Mouse (Mus musculus): ENCODE results near the gene Homez.

Gene Homez

DNA sequence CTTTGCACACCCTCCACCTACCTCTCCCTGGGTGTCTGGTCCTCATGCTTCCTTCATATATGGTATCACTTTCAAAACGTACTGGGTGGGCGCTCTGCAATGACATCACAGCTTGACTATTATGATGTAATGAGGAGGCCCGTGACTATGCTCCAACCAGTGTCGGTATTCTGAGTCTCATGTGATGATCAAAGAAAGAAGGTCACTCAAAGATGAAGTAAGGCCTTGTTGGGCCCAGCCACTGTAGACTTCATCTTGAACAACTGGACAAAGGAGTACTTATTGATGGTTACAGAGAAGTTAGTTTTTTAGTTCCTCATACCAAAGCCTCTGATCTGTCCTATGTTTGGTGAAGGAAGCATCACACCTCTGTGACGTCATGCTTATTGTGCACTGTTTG lies at the start of gene Homez:
Homez (minus strand) TSS at position 101 of the 400 bp plus-strand sequence.
- DNase-seq: no peak

DNA sequence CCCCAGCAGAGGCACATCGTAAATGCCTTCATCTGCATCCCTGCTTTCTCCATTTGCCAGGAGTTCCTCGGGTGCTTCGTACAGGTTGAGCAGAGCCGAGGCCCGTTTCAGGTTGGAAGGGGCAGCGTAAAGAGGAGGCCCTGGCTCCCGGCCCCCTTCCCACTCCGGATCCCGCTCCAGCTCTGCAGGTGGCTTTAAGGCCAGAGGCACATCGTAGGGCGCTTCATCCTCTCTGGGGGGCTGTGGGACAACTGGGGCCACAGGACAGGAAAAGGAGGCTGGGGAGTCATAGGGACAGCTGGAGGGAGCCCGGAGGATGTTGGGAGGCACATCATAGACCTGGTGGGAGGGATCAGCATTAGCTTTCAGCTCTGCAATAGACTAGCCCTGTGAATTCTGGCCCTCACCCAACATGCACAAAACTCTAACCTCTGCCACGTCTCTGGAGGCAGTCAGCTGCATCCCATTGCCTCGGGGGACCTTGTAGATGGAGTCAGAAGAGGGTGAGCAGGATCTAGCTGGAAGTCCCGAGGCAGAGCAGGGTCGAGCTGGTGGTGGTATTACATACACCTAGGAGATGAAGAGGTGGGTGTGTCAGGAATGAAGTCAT lies 49.4 kb upstream of the Homez start:
- DNase-seq: no peak

DNA sequence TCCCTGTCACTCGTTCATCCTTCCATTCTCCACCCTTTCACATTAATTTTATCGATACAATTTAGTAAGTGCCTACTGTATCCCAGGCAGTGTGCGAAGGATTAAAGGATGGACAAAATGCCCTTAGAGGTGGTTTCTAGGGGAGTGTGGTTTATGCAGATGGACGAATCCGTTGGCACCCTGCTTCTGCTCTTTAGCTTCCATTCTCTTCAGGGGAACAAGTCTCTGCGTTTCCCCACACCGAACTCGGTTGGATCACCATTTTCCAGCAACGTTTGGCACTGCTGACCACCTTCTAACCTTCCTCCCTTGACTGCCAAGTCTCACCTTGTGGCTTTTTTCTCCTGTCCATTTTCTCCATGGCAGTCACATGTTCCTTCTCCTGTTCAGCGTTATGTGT lies 42.6 kb upstream of the Homez start:
- no peak for DNase-seq

DNA sequence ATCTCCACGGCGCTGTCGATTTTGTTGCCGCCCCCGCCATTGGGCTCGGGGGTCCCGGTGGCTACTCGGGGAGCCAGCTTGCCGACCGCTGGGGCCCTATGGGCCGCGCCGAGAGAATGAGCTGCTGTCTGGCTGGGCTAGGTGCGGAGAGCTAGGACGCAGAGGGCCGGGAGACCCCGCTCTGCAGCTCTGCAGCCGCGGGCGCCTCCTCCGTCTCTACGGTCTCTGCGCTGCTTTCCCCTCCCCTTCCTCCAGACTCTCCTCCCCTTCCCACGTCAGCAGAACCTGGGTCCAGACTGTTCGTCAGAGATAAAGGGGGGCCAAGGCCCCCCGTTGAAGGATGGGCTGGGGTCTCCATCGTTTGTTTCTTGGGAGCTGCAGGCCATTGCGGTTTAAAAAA lies 42.1 kb upstream of the Homez start, which contains the start of gene Slc22a17:
Slc22a17 (minus strand) TSS at position 247 of the 400 bp plus-strand sequence.
- DNase-seq: peak; percentile 66

DNA sequence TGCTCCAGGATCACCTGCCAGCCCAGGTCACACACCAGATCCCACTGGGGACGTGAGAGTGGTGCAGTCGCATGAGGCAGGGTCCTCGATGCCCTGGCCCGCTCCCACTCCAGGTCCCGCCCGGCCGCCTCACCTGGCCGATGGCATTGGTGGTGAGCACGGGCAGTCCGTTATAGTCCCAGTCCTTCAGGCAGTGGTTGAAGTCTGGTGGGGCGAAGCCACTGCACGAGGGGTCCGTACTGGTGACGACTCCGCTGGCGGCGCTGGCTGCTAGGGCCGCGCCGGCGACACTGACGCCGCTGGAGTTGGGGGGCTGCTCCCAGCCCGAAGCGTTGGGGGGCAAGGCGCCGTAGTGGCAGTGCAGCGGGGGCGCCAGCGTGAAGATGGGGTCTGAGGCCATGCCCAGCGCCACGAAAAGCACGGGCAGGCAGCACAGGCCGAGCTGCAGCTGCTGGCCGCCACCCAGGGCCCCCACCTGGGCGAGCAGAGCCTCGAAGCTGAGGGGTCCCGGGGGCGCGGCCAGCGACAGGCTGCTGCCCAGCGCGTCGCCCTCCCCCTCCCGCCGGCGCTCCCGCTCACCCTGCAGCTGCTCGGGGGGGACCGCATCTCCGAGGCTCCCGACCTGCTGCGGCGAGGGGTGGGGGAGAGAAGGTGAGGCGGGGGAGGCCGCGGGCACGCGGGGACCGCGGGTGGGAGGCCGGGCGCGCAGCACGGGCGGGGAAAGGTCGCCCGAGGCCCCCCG lies 41.5 kb upstream of the Homez start:
- no peak for DNase-seq

DNA sequence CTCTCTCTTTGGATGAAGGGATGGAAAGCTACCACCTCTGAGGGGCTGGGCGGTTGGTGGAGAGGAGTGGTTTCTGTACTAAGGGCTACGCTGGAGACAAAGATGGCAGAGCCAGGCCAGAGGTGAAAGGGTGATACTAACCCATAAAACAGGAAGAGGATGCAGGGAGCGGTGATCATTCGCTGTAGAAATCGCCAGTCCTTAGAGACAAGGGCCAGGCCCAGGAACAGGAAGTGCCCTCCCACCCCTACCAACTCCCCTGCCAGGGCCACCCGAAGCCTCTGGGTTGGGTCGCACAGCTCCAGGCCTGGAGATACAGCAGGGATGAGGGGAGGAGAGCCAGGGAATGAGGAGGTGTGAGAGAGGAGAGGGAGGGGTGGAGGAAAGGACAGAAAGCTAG lies 37.9 kb upstream of the Homez start:
- DNase-seq: no peak

DNA sequence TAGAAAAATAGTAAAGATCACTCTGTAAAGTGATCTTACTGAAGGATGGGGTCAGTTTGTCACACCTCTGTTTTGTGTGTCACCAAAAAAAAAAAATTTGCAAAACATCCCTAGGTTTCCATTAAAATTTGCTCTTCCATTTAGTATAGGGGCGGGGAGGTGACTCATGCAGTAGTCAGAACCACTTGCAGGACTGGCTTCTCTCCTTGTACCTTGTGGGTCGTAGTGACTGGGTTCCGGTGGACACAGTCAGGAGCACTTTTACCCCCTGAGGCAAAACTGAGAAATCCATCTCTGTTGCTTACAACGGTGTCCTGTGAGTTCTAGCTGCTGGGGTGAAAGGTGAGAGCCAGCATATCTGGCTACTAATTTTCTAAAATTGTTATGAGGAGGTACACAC lies 32.9 kb upstream of the Homez start:
- no peak for DNase-seq

DNA sequence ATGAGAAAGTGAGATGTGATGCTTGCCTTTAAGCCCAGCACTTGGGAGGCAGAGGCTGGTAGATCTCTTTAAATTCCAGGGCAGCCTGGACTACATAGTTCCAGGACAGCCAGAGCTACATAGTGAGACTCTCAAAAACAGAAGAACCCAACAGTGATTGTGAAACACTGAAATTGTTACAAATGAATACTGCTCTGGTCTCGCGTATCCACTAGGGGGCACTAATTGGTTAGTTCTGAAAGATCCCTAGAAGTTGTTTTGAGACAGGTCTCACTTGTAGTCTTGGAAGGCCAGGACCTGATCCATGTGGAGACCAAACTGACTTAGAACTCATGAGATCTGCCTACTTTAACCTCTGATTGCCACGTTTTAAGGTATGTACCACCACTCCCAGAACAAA lies 29.6 kb upstream of the Homez start:
- DNase-seq: peak; percentile 71

DNA sequence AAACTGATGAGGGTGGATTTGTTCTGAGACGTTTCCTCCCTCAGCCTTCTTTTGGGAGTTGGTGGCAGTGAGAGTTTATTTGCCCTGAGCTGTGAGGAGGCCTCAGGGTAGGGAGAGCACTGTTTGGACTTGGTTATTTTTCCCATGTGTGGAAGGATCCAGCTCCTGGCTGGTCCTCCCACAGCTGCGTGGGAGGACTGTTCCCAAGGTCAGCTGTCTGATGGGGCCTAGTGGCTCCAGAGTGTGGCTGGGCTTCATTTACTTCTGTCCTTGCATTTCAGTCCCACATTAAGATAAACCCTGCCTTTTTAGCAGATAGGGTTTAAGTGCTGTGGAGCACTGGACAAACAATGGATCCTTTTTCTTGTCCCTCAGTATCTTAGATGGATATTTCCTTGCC lies 26.7 kb upstream of the Homez start:
- no peak for DNase-seq

DNA sequence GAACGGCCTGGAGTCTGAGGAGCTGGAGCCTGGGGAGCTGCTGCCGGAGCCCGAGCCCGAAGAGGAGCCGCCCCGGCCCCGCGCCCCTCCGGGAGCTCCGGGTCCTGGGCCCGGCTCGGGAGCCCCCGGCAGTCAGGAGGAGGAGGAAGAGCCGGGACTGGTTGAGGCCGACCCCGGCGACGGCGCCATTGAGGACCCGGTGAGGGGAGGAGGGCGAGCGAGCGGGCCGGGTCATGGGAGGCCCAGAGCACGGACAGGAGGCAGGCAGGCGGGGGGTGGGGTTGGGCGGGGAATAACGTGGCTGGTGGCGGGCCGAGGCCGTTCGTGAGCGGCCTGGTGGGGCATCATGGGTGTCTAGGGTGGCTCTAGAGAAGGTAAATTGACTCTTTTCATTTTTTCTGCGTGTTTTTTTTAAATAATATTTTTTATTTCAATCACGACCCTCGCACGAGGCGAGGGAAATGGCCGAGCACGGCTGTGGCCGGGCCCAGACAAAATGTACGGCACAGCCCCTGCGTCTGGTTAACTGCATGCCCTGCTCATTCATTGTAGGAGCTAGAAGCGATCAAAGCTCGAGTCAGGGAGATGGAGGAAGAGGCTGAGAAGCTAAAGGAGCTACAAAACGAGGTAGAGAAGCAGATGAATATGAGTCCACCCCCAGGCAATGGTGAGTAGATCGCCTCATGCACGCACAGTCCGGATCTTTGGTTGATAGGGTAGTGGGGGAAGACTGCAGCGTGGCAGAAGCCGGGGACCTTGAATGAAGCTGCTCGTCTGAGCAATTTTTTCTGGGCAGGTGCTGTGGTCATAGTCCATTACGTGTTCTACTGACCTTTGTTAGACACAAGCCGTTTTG lies 23.8 kb upstream of the Homez start:
- peak; percentile 78 for DNase-seq

DNA sequence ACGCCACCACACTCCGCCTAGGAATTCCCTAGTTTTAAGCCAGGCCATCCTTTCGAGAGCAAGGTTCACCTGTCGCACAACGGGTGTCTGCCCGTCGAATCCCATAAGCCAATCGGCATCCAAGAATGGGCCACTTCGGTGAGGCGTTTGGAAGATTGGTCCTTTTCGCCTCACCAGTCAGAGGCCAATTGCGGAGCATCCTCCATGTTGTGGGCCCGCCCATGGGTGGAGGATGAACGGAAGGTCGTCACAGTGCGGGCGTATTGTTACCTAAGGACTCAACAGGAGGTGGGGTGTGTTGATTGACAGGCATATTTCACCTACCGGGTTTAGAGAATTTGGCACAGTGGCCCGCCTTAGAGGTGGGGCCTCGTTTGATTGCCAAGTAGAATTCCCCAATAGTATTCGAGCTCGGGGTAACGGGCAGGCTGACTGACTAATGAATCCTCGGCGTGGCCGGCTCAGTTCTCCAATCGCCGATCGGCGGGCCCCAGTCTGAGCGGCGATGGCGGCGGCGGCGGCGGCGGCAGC lies 23.0 kb upstream of the Homez start:
- DNase-seq: peak; percentile 99

DNA sequence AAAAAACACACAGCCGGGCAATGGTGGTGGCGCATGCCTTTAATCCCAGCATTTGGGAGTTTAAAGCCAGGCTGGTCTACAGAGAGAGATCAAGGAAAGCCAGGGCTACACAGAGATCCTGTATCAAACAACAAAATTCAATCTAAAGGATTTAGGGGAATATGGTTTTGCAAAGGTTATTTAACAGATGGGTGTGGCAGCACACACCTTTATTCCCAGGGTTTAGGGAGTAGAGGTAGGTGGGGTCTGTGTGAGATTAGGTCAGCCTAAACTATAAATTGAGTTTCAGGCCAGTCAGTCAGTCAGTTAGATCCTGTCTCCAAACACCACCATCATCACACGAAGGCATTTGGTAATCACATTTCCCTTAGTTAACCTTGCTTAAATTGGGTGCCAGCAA lies 21.4 kb upstream of the Homez start, which contains the start of gene Pabpn1:
Pabpn1 (plus strand) TSS at position 301 of the 400 bp plus-strand sequence.
- DNase-seq: no peak

DNA sequence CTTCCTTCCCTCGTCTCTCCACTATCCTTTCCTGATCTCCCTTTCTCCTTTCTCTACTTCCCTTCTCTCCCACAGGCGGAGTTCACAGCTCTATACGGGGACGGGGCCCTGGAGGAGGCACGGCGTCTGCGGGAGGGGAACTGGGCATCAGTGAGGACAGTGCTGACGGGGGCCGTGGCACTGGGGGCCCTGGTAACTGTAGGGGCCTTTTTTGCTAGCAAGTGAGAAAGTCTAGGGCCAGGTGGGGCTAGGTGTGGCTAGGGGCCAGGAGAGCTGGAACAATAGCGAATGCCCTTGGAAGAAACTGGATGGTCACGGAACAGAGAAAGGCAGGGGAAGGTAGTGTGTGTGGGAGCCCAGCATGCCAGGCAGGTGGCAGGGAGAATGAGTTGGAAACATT lies 14.5 kb upstream of the Homez start:
- no peak for DNase-seq

DNA sequence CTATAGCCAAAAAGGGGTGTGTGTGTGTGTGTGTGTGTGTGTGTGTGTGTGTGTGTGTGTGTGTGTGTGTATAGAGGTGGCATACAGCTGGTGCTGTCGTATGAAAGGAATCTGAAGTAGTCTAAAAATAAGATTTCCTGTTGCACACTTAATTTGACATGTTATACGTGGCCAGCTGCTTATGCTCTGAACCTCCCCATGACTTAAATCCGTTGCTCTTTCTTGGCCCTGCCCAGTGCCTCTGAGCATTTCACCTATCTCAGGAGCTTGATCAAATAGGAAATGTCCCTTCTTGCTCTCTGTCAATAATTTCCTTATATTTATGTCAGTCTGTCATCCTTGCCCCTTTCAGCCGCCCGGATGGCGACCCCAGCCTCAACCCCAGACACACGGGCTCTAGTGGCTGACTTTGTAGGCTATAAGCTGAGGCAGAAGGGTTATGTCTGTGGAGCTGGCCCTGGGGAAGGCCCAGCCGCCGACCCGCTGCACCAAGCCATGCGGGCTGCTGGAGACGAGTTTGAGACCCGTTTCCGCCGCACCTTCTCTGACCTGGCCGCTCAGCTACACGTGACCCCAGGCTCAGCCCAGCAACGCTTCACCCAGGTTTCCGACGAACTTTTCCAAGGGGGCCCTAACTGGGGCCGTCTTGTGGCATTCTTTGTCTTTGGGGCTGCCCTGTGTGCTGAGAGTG lies 13.4 kb upstream of the Homez start:
- no peak for DNase-seq

DNA sequence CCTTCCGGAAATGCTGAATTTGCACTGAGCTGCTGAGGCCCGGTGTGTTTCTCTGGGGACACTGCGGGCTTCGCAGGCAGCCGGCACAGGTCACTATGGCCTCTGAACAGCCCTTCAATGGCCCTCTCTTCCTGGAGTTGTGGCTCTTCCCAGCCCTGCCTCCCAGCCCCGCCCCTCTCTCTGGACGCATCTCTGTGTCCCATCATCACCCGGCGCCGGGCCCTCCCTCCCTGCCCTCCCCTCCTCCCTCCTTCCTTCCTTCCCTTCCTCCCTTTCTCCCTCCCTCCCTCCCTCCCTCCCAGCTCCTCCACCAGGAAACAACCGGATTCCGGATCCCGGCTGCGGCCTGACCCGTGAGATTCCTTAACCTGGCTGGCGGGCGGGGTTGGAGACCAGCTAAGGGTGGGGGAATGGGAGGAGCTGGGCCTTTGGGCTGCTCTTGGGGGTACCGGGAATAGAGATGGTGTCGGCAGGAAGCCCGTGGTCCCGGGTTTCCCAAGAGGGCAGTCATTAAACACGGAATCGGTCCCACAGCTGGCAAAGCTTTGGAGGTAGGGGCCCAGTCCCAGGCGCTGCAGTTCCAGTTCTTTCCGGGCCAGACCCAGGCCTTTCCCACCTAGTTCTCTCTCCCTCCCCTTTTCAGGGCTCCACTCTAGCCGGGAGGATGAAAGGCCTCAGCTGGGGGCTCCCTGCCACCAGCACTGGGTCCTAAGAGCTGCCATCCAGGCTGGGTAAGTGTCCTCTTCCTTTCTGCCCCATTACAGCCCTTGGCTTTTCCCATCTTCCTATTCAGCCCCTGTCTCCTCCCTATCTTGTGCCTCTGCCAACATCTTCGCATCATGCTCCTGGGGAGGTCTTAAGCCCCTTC lies 12.6 kb upstream of the Homez start, which contains the start of the genes Bcl2l2 and Gm20521:
Bcl2l2 (plus strand) TSS at position 224 of the 868 bp plus-strand sequence.
Gm20521 (plus strand) TSS at position 288 of the 868 bp plus-strand sequence.
- DNase-seq: peak; percentile 85

DNA sequence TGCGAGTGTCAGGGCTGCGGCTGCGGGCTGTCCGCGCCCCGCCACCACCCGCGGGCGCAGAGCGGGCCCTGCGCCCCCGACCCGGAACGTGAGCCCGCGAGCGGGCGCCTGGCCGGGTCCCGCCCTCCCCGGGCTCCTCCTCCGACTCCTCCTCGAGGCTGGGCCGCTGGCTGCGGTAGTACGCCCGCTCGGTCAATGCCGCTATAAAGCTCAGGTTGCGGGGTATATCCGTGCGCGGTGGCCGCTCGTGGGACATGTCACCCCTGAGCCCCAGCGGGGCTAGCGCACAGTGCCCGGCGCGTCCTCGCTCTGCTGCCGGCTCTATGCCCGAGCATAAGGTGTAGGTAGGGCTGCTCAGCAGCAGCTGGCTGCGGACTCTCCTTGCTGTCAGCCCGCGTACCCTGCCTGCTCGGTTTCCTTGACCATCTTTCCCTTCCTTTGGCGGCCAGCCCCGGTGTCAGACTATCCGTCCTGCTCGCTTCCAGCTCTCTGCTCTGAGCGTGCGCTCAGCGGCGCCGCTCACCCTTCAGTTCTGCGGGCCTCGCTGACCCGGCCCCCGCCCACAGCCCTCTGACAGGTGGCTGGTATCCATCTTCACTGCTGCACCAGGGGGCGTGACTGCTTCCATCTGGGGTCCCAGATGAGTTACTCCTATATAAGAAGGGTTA lies 6.4 kb upstream of the Homez start, which contains the start of gene Ppp1r3e:
Ppp1r3e (minus strand) TSS at position 503 of the 668 bp plus-strand sequence.
- peak; percentile 87 for DNase-seq

DNA sequence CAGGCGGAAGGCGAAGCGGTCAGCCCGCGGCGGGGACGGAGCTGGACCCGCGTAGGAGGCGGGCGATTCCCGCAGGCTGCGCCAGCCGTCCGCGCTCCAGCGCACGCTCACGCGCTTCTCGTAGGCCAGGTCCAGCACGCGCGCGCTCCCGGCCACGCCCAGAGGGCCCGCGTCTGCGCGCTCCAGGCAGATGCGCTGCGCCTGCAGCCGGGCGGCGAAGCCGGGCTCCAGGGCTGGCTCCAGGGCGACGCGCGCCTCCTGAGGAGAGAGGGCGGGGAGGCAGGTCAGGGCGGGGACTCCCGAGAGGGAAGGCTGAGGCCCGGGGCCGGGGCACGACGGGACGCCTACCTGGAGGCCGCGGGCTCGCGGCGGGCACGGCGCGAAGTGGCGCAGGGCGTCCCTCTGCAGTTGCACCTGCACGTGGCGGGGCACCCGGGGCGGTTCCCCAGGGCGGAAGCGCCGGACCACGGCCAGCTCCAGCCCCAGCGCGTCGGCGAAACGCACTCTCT lies 5.8 kb upstream of the Homez start:
- DNase-seq: peak; percentile 90

DNA sequence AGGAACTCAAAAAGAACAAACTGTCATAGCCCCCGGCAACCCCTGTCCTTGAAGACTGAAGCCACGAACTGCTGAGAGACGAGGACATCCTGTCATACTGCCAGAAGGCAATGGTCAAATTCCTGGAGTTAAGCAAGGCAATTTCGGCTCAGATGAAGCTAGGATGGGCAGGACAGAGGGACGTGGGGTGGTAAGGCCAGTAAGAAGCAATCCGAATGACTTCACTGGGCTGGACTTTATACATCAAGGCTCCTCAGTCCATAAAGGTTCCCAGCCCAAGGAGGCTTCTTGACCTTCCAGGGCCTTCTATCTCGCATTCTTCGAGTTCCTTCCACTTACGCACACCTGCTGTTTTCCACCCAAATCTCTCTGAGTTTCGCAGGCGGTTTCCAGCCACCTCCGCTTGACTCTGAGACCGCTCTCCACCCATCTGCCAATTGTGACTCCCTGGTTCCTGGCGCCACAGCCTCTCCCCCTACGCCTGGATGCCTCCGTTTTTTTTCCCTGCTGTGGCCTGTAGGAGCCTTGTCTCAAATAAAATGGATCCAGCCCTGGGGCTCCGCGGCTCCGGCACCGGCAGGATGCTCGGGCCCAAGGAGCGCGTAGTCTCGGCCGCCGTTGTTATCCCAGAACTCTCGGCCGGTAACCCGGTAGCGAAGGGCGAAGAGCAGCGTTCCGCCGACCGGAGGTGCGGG lies 5.2 kb upstream of the Homez start:
- DNase-seq: no peak

DNA sequence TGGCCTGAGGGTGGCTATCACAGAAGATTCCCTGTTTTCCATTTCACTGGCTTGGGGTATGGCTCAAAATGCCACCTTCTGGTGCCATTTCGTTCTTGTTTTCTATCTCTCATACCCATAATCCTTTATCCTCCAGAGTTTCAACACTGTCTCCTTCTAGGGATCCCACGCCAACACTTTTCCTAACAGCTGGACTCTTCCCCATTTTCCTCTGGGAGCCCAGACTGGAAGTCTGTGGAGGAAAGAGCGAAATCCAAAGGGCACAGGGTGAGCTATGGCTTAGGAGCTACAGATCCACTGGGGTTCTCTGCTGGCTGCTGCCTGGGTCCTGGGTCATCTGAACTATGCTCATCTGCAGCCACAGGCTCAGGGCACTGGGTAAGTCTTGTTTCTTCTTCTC lies 3.4 kb upstream of the Homez start:
- DNase-seq: no peak

DNA sequence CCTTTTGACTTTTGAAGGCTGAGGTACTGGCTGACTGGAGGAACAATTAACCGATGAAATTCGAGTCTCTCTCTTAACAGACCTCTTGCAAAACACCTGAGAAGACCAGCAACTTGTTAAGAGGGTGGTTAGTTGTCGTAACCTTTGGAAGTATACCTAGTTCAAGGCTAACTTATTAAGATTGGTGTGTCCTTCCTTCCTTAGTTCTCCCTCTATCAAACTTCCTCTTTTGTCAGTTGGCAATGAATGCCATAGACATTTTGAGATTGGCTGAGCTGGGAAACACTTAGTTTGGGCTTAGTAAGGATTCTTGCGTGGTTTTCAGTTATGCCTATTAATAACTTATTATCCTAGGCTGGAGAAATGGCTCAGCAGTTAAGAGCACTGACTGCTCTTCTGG lies 2.7 kb downstream of the Homez start:
- no peak for DNase-seq
